Mouse (Mus musculus): Measurements from ENCODE around the gene Adamts17.

The Adamts17 gene

GRCm38 (mm10) chr7:66839463-66840007 is at the start of gene Adamts17:
Gene Adamts17, plus strand, starts transcription at chr7:66839735.
- in situ Hi-C loops (cut with MboI, MseI), result loop anchor here in 1 of 2 experiments (25.0 kb wide), 1 partner anchor 798 kb away; the partner anchor contains the start of genes Lrrc28 and Ttc23

GRCm38 (mm10) chr7:66789860-66790748 is 49.4 kb upstream of the Adamts17 start:
- in situ Hi-C loops (cut with MboI, MseI), result no loop called here

- in situ Hi-C loops (cut with MboI, MseI), result no loop called here
Measured at GRCm38 (mm10) chr7:66791022-66791421, 48.5 kb upstream of the Adamts17 start.

GRCm38 (mm10) chr7:66796909-66797308 is 42.6 kb upstream of the Adamts17 start:
- in situ Hi-C loops (cut with MboI, MseI), result no loop called here

- in situ Hi-C loops (cut with MboI, MseI), result no loop called here
Measured at GRCm38 (mm10) chr7:66797345-66797744, 42.2 kb upstream of the Adamts17 start.

- in situ Hi-C loops (cut with MboI, MseI), result no loop called here
Measured at GRCm38 (mm10) chr7:66798826-66799225, 40.7 kb upstream of the Adamts17 start.

GRCm38 (mm10) chr7:66800784-66801183 is 38.8 kb upstream of the Adamts17 start:
- in situ Hi-C loops (cut with MboI, MseI), result no loop called here

- in situ Hi-C loops (cut with MboI, MseI), result no loop called here
Measured at GRCm38 (mm10) chr7:66801785-66802184, 37.8 kb upstream of the Adamts17 start.

- in situ Hi-C loops (cut with MboI, MseI), result no loop called here
Measured at GRCm38 (mm10) chr7:66803798-66804197, 35.7 kb upstream of the Adamts17 start.

- in situ Hi-C loops (cut with MboI, MseI), result no loop called here
Measured at GRCm38 (mm10) chr7:66806801-66807200, 32.7 kb upstream of the Adamts17 start.

GRCm38 (mm10) chr7:66810436-66810835 is 29.1 kb upstream of the Adamts17 start:
- in situ Hi-C loops (cut with MboI, MseI), result loop anchor here in 1 of 2 experiments (10.0 kb wide), 1 partner anchor 544 kb away; no protein-coding TSS in a partner anchor

GRCm38 (mm10) chr7:66811294-66811693 is 28.2 kb upstream of the Adamts17 start:
- in situ Hi-C loops (cut with MboI, MseI), result loop anchor here in 1 of 2 experiments (10.0 kb wide), 1 partner anchor 544 kb away; no protein-coding TSS in a partner anchor

- in situ Hi-C loops (cut with MboI, MseI), result loop anchor here in 1 of 2 experiments (10.0 kb wide), 1 partner anchor 543 kb away; no protein-coding TSS in a partner anchor
Measured at GRCm38 (mm10) chr7:66812289-66812688, 27.2 kb upstream of the Adamts17 start.

- in situ Hi-C loops (cut with MboI, MseI), result loop anchor here in 1 of 2 experiments (10.0 kb wide), 1 partner anchor 542 kb away; no protein-coding TSS in a partner anchor
Measured at GRCm38 (mm10) chr7:66812737-66813136, 26.8 kb upstream of the Adamts17 start.

- in situ Hi-C loops (cut with MboI, MseI), result loop anchor here in 1 of 2 experiments (10.0 kb wide), 1 partner anchor 542 kb away; no protein-coding TSS in a partner anchor
Measured at GRCm38 (mm10) chr7:66813172-66813571, 26.4 kb upstream of the Adamts17 start.

GRCm38 (mm10) chr7:66815526-66815925 is 24.0 kb upstream of the Adamts17 start:
- in situ Hi-C loops (cut with MboI, MseI), result loop anchor here in 1 of 2 experiments (5.0 to 10.0 kb wide), 2 partner anchors 387 to 539 kb away; no protein-coding TSS in a partner anchor

GRCm38 (mm10) chr7:66820034-66820433 is 19.5 kb upstream of the Adamts17 start:
- in situ Hi-C loops (cut with MboI, MseI), result loop anchor here (5.0 to 10.0 kb wide), 3 partner anchors 395 to 812 kb away; no protein-coding TSS in a partner anchor

- in situ Hi-C loops (cut with MboI, MseI), result loop anchor here in 1 of 2 experiments (25.0 kb wide), 1 partner anchor 806 kb away; the partner anchor contains the start of genes Lrrc28 and Ttc23
Measured at GRCm38 (mm10) chr7:66830803-66831202, 8.7 kb upstream of the Adamts17 start.

GRCm38 (mm10) chr7:66831295-66831694 is 8.2 kb upstream of the Adamts17 start:
- in situ Hi-C loops (cut with MboI, MseI), result loop anchor here in 1 of 2 experiments (25.0 kb wide), 1 partner anchor 806 kb away; the partner anchor contains the start of genes Lrrc28 and Ttc23

- in situ Hi-C loops (cut with MboI, MseI), result loop anchor here in 1 of 2 experiments (25.0 kb wide), 1 partner anchor 797 kb away; the partner anchor contains the start of genes Lrrc28 and Ttc23
Measured at GRCm38 (mm10) chr7:66840008-66840719, 629 bp downstream of the Adamts17 start.

GRCm38 (mm10) chr7:66841165-66841564 is 1.6 kb downstream of the Adamts17 start:
- in situ Hi-C loops (cut with MboI, MseI), result loop anchor here in 1 of 2 experiments (25.0 kb wide), 1 partner anchor 796 kb away; the partner anchor contains the start of genes Lrrc28 and Ttc23

All from T-helper 17 cell (primary cell).